Mouse (Mus musculus) CH12.LX (cell line): Measurements from ENCODE around the gene Zranb2. TPM values are rescaled to one million over a fixed set of nuclear protein-coding genes. Genes with fewer than 3 reads are reported as not detected.

Experiments
- DNase-seq: peaks from one replicate; pipeline ENCODE4 v3.0.0-alpha.2; 2013; ENCODE audit errors: extremely low read depth
- H3K27ac ChIP-seq: 2 replicates; pipeline ENCODE4 v1.5.1; 2012; ENCODE audit warnings: low read depth, mild to moderate bottlenecking, control low read depth, moderate library complexity; ENCODE audit not compliant: insufficient read depth
- H3K27me3 ChIP-seq: replicated peaks from 2 replicates; pipeline ENCODE3; 2012; ENCODE audit warnings: inconsistent platforms
- H3K36me3 ChIP-seq, 2 experiments: replicated peaks in 1 of 2; 2 replicates each; pipeline versions ENCODE3 to v1.6.1; 2012; ENCODE audit warnings: inconsistent platforms in 1 of 2, low read length in 1 of 2, mild to moderate bottlenecking in 1 of 2, mixed read lengths in 1 of 2, moderate library complexity in 1 of 2; ENCODE audit not compliant: control insufficient read depth in 1 of 2, insufficient read depth in 1 of 2
- H3K4me1 ChIP-seq, 2 experiments: 2 replicates each; pipeline ENCODE4 v1.6.1; 2012; ENCODE audit warnings: inconsistent platforms in 1 of 2, moderate library complexity in 1 of 2; ENCODE audit not compliant: insufficient read depth in 2 of 2, control insufficient read depth in 1 of 2
- H3K4me2 ChIP-seq: 2 replicates; pipeline ENCODE4 v1.6.1; 2012; ENCODE audit warnings: low read depth, mild to moderate bottlenecking, control low read depth; ENCODE audit not compliant: poor library complexity, insufficient read depth, severe bottlenecking
- H3K4me3 ChIP-seq, 3 experiments: fragments of 150-350 bp in 1 of 3; sonication (generic) in 1 of 3; replicated peaks in 1 of 3; 2 replicates each; pipeline versions ENCODE3 to v1.5.1; 2011 to 2012; ENCODE audit warnings: low read depth in 2 of 3, low read length in 2 of 3, mild to moderate bottlenecking in 2 of 3, moderate library complexity in 2 of 3, control low read depth in 1 of 3, improper control_type of control experiment in 1 of 3, inconsistent platforms in 1 of 3, mixed read lengths in 1 of 3; ENCODE audit not compliant: poor library complexity in 1 of 3
- H3K79me2 ChIP-seq: replicated peaks from 2 replicates; pipeline ENCODE4 v1.6.1; 2012; ENCODE audit warnings: mild to moderate bottlenecking, moderate library complexity; ENCODE audit not compliant: control insufficient read depth, poor library complexity, insufficient read depth, severe bottlenecking; ENCODE audit errors: extremely low read depth
- H3K9ac ChIP-seq: 2 replicates; pipeline ENCODE4 v1.6.1; 2012; ENCODE audit warnings: low read depth, mild to moderate bottlenecking, control low read depth, moderate library complexity; ENCODE audit not compliant: insufficient read depth
- H3K9me3 ChIP-seq: replicated peaks from 2 replicates; pipeline ENCODE3; 2012; ENCODE audit warnings: low read length, inconsistent platforms, mixed read lengths
- CTCF ChIP-seq, 2 experiments: IDR thresholded peaks in 1 of 2; conservative IDR thresholded peaks in 1 of 2; 2 replicates each; pipeline ENCODE4 v1.5.1; 2011 to 2012; ENCODE audit warnings: low read depth in 2 of 2, low read length in 2 of 2, improper control_type of control experiment in 1 of 2, inconsistent platforms in 1 of 2, mild to moderate bottlenecking in 1 of 2, moderate library complexity in 1 of 2
- EP300 ChIP-seq: IDR thresholded peaks from 2 replicates; pipeline ENCODE4 v1.6.1; 2011; ENCODE audit warnings: low read length, improper control_type of control experiment
- GABPA ChIP-seq: IDR thresholded peaks from 2 replicates; pipeline ENCODE4 v1.6.1; 2012; ENCODE audit warnings: low read depth, low read length, improper control_type of control experiment, inconsistent platforms; ENCODE audit not compliant: insufficient replicate concordance
- HCFC1 ChIP-seq: IDR thresholded peaks from 2 replicates; pipeline ENCODE4 v1.6.1; 2012; ENCODE audit warnings: low read depth, mild to moderate bottlenecking, inconsistent platforms, low read length, improper control_type of control experiment
- IRF4 ChIP-seq: IDR thresholded peaks from 2 replicates; pipeline ENCODE4 v1.6.1; 2014; ENCODE audit warnings: low read depth, mild to moderate bottlenecking, inconsistent platforms, low read length, improper control_type of control experiment
- JUND ChIP-seq: conservative IDR thresholded peaks from 2 replicates; pipeline ENCODE4 v1.6.1; 2011; ENCODE audit warnings: low read depth, low read length, improper control_type of control experiment
- MAX ChIP-seq: IDR thresholded peaks from 2 replicates; pipeline ENCODE4 v1.6.1; 2011; ENCODE audit warnings: low read length, improper control_type of control experiment
- MAZ ChIP-seq: IDR thresholded peaks from 2 replicates; pipeline ENCODE4 v1.6.1; 2012; ENCODE audit warnings: low read depth, mild to moderate bottlenecking, inconsistent platforms, low read length, improper control_type of control experiment, moderate library complexity
- MXI1 ChIP-seq: IDR thresholded peaks from 2 replicates; pipeline ENCODE4 v1.6.1; 2011; ENCODE audit warnings: mild to moderate bottlenecking, low read depth, low read length, improper control_type of control experiment
- NELFE ChIP-seq: IDR thresholded peaks from 2 replicates; pipeline ENCODE4 v1.6.1; 2011; ENCODE audit warnings: low read depth, low read length, improper control_type of control experiment
- PAX5 ChIP-seq: IDR thresholded peaks from 2 replicates; pipeline ENCODE4 v1.6.1; 2012; ENCODE audit warnings: low read length, inconsistent platforms, mixed read lengths
- POLR2A ChIP-seq: IDR thresholded peaks from 2 replicates; pipeline ENCODE4 v1.6.1; 2011; ENCODE audit warnings: low read depth, mild to moderate bottlenecking, improper control_type of control experiment, low read length
- RAD21 ChIP-seq: IDR thresholded peaks from 2 replicates; pipeline ENCODE4 v1.6.1; 2011; ENCODE audit warnings: low read depth, mild to moderate bottlenecking, low read length, improper control_type of control experiment, moderate library complexity
- SMC3 ChIP-seq: IDR thresholded peaks from 2 replicates; pipeline ENCODE4 v1.6.1; 2011; ENCODE audit warnings: low read depth, low read length, improper control_type of control experiment
- TBP ChIP-seq: conservative IDR thresholded peaks from 2 replicates; pipeline ENCODE4 v1.6.1; 2011; ENCODE audit warnings: low read depth, low read length, improper control_type of control experiment
- UBTF ChIP-seq: IDR thresholded peaks from 2 replicates; pipeline ENCODE4 v1.6.1; 2012; ENCODE audit warnings: low read depth, mild to moderate bottlenecking, inconsistent platforms, low read length, improper control_type of control experiment, moderate library complexity
- USF1 ChIP-seq: IDR thresholded peaks from 2 replicates; pipeline ENCODE4 v1.6.1; 2014; ENCODE audit warnings: low read depth, mild to moderate bottlenecking, inconsistent platforms, low read length, improper control_type of control experiment
- ZC3H11A ChIP-seq: IDR thresholded peaks from 2 replicates; pipeline ENCODE4 v1.6.1; 2012; ENCODE audit warnings: low read depth, mild to moderate bottlenecking, inconsistent platforms, low read length, improper control_type of control experiment
- ZKSCAN1 ChIP-seq: IDR thresholded peaks from 2 replicates; pipeline ENCODE4 v1.6.1; 2012; ENCODE audit warnings: low read depth, inconsistent platforms, low read length, improper control_type of control experiment, borderline replicate concordance
- dilution Hi-C: fragments of 300-500 bp; cut with MboI; formaldehyde crosslinking; loops from 2 replicates; pipeline ENCODE4 v1.14.3; 2020; ENCODE audit warnings: low sequenced_read_pairs; ENCODE audit not compliant: extremely low pct_unique_long_range_greater_than_20kb, extremely low pct_ligation_motif_present
- in situ Hi-C: fragments of 300-500 bp; cut with MboI; formaldehyde crosslinking; loops from 3 replicates; pipeline ENCODE4 v1.14.3; 2019; ENCODE audit warnings: low sequenced_read_pairs, low pct_ligation_motif_present, low pct_unique_long_range_greater_than_20kb, mixed read lengths
- polyA plus RNA-seq: library from polyadenylated mRNA; unstranded; fragments of >175 nt; gene quantifications from 2 replicates; pipeline ENCODE4 v1.2.1, GENCODE M21; 2012; ENCODE audit warnings: low read depth; ENCODE audit not compliant: insufficient read length
- total RNA-seq, 2 experiments: library from RNA; depleted of rRNA; stranded (reverse); fragments of 300-350 nt in 1 of 2; fragments of >200 nt in 1 of 2; gene quantifications; 2 replicates each; pipeline ENCODE4 v1.2.3; 2012 to 2014

The Zranb2 gene
- total and polyA plus RNA-seq, 3 experiments: 87.5 to 346 (median 240) TPM

DNA sequence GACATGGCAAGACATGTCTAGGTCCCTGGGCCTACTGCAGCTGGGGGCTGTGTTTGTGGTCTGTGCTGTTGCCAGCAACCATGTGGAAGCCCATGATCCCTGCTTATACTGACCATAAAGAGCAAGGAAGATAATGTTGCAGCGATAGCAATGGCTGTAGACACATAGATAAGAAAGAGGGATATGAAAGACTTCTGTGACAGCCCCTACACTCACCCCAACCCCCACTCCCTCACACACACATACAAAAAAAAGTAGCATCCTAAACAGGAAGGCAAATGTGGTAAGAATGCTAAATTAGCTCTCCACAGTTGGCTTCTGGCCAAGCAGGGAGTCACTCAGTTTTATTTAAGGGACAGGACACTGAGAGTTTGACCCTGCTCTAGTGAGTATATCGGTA, 16.0 kb upstream of the Zranb2 start:
- no peak overlapping the region for H3K4me2 ChIP-seq
- H3K79me2 ChIP-seq: no peaks in the 10 kb centered on the region
- no peak for DNase-seq
- no peaks in the 10 kb centered on the region for H3K27me3 ChIP-seq
- no peaks in the 10 kb centered on the region for H3K36me3 ChIP-seq
- TF ChIP-seq POLR2A: no peak
- TF ChIP-seq CTCF (conservative IDR thresholded peaks at IDR 0.05 in 1 of 2, IDR thresholded peaks at IDR 0.05 in 1 of 2; ENCODE audit: low read depth in 2 of 2, low read length in 2 of 2): no peak
- TF ChIP-seq JUND: no peak
- TF ChIP-seq RAD21: no peak
- no peak for TF ChIP-seq IRF4
- TF ChIP-seq EP300: no peak
- TF ChIP-seq USF1: no peak
- TF ChIP-seq ZKSCAN1: no peak
- no peak for TF ChIP-seq GABPA
- TF ChIP-seq UBTF: no peak
- no peak for TF ChIP-seq MAX
- no peak for TF ChIP-seq MAZ
- no peak for TF ChIP-seq PAX5
- no peak for TF ChIP-seq HCFC1
- TF ChIP-seq MXI1: no peak
- TF ChIP-seq TBP: no peak
- no peak for TF ChIP-seq SMC3
- dilution Hi-C loops (no loop called here), in situ Hi-C loops (loop anchor here (5.0 kb wide), 1 partner anchor 286 kb away; no protein-coding TSS in a partner anchor)
- H3K27ac ChIP-seq: no peak overlapping the region
- no peaks in the 10 kb centered on the region for H3K9me3 ChIP-seq
- no peak overlapping the region for H3K4me3 ChIP-seq
- peaks cover 0 to 11% of the 10 kb centered on the region in 2 experiments; a peak in 3 of 4 replicates for H3K4me1 ChIP-seq
- no peak overlapping the region for H3K9ac ChIP-seq

DNA sequence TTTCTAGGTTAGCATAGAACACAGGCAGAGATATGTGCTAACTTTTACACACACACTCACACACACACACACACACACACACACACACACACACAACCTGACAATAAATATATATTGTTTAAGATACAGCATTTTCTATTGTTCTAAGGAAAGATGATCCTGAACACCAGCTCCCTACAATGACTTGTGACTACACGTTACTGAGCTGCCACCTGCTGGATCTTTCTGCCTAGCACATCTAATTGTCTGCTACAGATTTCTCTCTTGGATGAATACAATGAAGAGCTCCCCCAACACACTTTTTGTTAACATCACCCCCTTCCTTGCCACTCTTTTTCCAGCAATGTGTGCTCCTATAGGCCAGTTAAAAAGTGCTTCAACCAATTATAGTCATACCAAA, 13.5 kb upstream of the Zranb2 start:
- H3K79me2 ChIP-seq: no peaks in the 10 kb centered on the region
- H3K4me1 ChIP-seq: peaks cover 0 to 23% of the 10 kb centered on the region in 2 experiments; a peak in 3 of 4 replicates
- H3K4me2 ChIP-seq: no peak overlapping the region
- dilution Hi-C loops (no loop called here), in situ Hi-C loops (no loop called here)
- no peaks in the 10 kb centered on the region for H3K9me3 ChIP-seq
- no peak overlapping the region for H3K9ac ChIP-seq
- H3K27ac ChIP-seq: no peak overlapping the region
- no peak overlapping the region for H3K4me3 ChIP-seq
- no peaks in the 10 kb centered on the region for H3K27me3 ChIP-seq
- no peaks in the 10 kb centered on the region for H3K36me3 ChIP-seq
- peak; percentile 82 for TF ChIP-seq SMC3
- peak; percentile 96 for TF ChIP-seq RAD21
- peak; percentile 32 for TF ChIP-seq ZC3H11A
- peak; percentile 44 to 93; a peak in 3 of 4 replicates for TF ChIP-seq CTCF (conservative IDR thresholded peaks at IDR 0.05 in 1 of 2, IDR thresholded peaks at IDR 0.05 in 1 of 2; ENCODE audit: low read depth in 2 of 2, low read length in 2 of 2)
- 0 out of 2 replicates have a peak, but pooled peaks have one; percentile 20 for TF ChIP-seq NELFE
- no peak for TF ChIP-seq USF1
- DNase-seq: peak; percentile 75
